Mouse (Mus musculus) thymus, adult 2 months (tissue): ENCODE measurements around the gene Prpsap2. TPM values are rescaled to one million over a fixed set of nuclear protein-coding genes. Genes with fewer than 3 reads are reported as not detected.

Source experiments
- DNase-seq: peaks from one replicate; pipeline ENCODE4 v3.0.0; 2021
- H3K27ac ChIP-seq: fragments of 200-500 bp; 2 replicates; pipeline ENCODE4 v1.5.1; 2012; ENCODE audit warnings: low read length, control low read depth; ENCODE audit not compliant: control insufficient read depth, insufficient read depth
- H3K27me3 ChIP-seq: fragments of 200-500 bp; 2 replicates; pipeline ENCODE4 v1.6.1; 2012; ENCODE audit warnings: mild to moderate bottlenecking, low read length, moderate library complexity, mixed read lengths; ENCODE audit not compliant: control insufficient read depth, insufficient read depth
- H3K36me3 ChIP-seq: fragments of 200-500 bp; 2 replicates; pipeline ENCODE4 v1.6.1; 2012; ENCODE audit warnings: mild to moderate bottlenecking, low read length, moderate library complexity; ENCODE audit not compliant: control insufficient read depth, insufficient read depth
- H3K4me1 ChIP-seq: fragments of 200-500 bp; replicated peaks from 2 replicates; pipeline ENCODE4 v1.6.1; 2012; ENCODE audit warnings: low read length; ENCODE audit not compliant: control insufficient read depth, insufficient read depth
- H3K4me3 ChIP-seq: fragments of 200-500 bp; 2 replicates; pipeline ENCODE4 v1.5.1; 2012; ENCODE audit warnings: mild to moderate bottlenecking, low read length, control low read depth, moderate library complexity; ENCODE audit not compliant: control insufficient read depth, insufficient read depth
- CTCF ChIP-seq: fragments of 200-500 bp; IDR thresholded peaks from 2 replicates; pipeline ENCODE4 v1.5.1; 2012; ENCODE audit warnings: mild to moderate bottlenecking, control low read depth, low read length, moderate library complexity, borderline replicate concordance; ENCODE audit not compliant: control insufficient read depth, poor library complexity, insufficient read depth; ENCODE audit errors: extremely low read depth
- POLR2A ChIP-seq: fragments of 200-500 bp; IDR thresholded peaks from 2 replicates; pipeline ENCODE4 v1.6.1; 2012; ENCODE audit warnings: mild to moderate bottlenecking, low read length, control low read depth, moderate library complexity; ENCODE audit not compliant: control insufficient read depth, poor library complexity, insufficient read depth; ENCODE audit errors: extremely low read depth
- WGBS: fragments of 180-500 bp; shearing (Covaris S2); methylation state at CpG from one replicate; pipeline ENCODE4 v1.1.7; 2018; 5-methylcytosine and 5-hydroxymethylcytosine counted together
- polyA plus RNA-seq: library from polyadenylated mRNA; depleted of rRNA; stranded (reverse); fragments of >200 nt; gene quantifications from 2 replicates; pipeline ENCODE4 v1.2.3, GENCODE M21; 2012; rRNA removed

Gene Prpsap2
- polyA plus RNA-seq, 1 experiment, result 25.4 TPM

- no peaks in the 10 kb centered on the region for H3K4me1 ChIP-seq
- H3K4me3 ChIP-seq, result no peak overlapping the region
- H3K27ac ChIP-seq, result no peak overlapping the region
- DNase-seq, result no peak
- no peaks in the 10 kb centered on the region for H3K27me3 ChIP-seq
- no peak for TF ChIP-seq CTCF
- TF ChIP-seq POLR2A, result no peak
- no peaks in the 10 kb centered on the region for H3K36me3 ChIP-seq
- 93% methylated on average over 5 of the region's 5 CpGs for WGBS
These were observed 68.9 kb downstream of the Prpsap2 start for GRCm38 (mm10) chr11:61692996-61693395.

- WGBS, result 76% methylated on average over 2 of the region's 2 CpGs
- Histone ChIP-seq H3K36me3 (no peaks in the 10 kb centered on the region), H3K27me3 (no peaks in the 10 kb centered on the region), H3K4me1 (peaks cover 23% of the 10 kb centered on the region), H3K27ac (no peak overlapping the region), H3K4me3 (no peak overlapping the region)
- no peak for TF ChIP-seq POLR2A
- TF ChIP-seq CTCF, result no peak
- DNase-seq, result no peak
These were observed 74.3 kb downstream of the Prpsap2 start for GRCm38 (mm10) chr11:61687595-61687994.

GRCm38 (mm10) chr11:61686906-61687453 is 74.9 kb downstream of the Prpsap2 start:
- Histone ChIP-seq H3K27ac (no peak overlapping the region), H3K36me3 (no peaks in the 10 kb centered on the region), H3K4me1 (peaks cover 23% of the 10 kb centered on the region), H3K27me3 (no peaks in the 10 kb centered on the region), H3K4me3 (no peak overlapping the region)
- TF ChIP-seq POLR2A (no peak), CTCF (no peak)
- WGBS, result 78% methylated on average over 10 of the region's 10 CpGs
- DNase-seq, result no peak

GRCm38 (mm10) chr11:61686141-61686540 is 75.7 kb downstream of the Prpsap2 start:
- H3K27me3 ChIP-seq, result no peaks in the 10 kb centered on the region
- no peak overlapping the region for H3K27ac ChIP-seq
- no peak overlapping the region for H3K4me3 ChIP-seq
- no peak for DNase-seq
- 67% methylated on average over 2 of the region's 2 CpGs for whole genome bisulfite sequencing
- peaks cover 23% of the 10 kb centered on the region for H3K4me1 ChIP-seq
- no peaks in the 10 kb centered on the region for H3K36me3 ChIP-seq
- TF ChIP-seq POLR2A, result no peak
- TF ChIP-seq CTCF, result no peak

GRCm38 (mm10) chr11:61685119-61685725 is 76.7 kb downstream of the Prpsap2 start:
- 82% methylated on average over 8 of the region's 8 CpGs for WGBS
- H3K4me3 ChIP-seq, result no peak overlapping the region
- no peaks in the 10 kb centered on the region for H3K27me3 ChIP-seq
- H3K27ac ChIP-seq, result no peak overlapping the region
- TF ChIP-seq POLR2A (no peak), CTCF (no peak)
- H3K4me1 ChIP-seq, result peaks cover 23% of the 10 kb centered on the region
- DNase-seq, result no peak
- H3K36me3 ChIP-seq, result no peaks in the 10 kb centered on the region

GRCm38 (mm10) chr11:61683907-61684731 is 77.8 kb downstream of the Prpsap2 start, which contains the start of gene Fam83g:
TSS of gene Fam83g (plus strand) at chr11:61684091.
- H3K27ac ChIP-seq, result no peak within 1 kb of the TSS
- peak; percentile 63 for DNase-seq
- no peaks in the 10 kb centered on the region for H3K36me3 ChIP-seq
- peak within 1 kb of the TSS; percentile 78 for H3K4me3 ChIP-seq
- WGBS, result 8% methylated on average over 76 of the region's 76 CpGs
- TF ChIP-seq CTCF (no peak), POLR2A (no peak)
- H3K27me3 ChIP-seq, result no peaks in the 10 kb centered on the region
- H3K4me1 ChIP-seq, result peaks cover 23% of the 10 kb centered on the region

Other genes starting within 250 kb of the Prpsap2 start
- gene Epn2, start 182.4 kb downstream of the Prpsap2 start, polyA plus RNA-seq, result 5.7 and 7.3 TPM in 2 replicates
- 119 and 124 TPM in 2 replicates for gene Grap, start 108.8 kb downstream of the Prpsap2 start, polyA plus RNA-seq
- 8.9 and 9.5 TPM in 2 replicates for gene Fam83g, start 78.0 kb downstream of the Prpsap2 start, polyA plus RNA-seq
- 0.27 and 0.36 TPM in 2 replicates for gene Slc5a10, start 41.3 kb downstream of the Prpsap2 start, polyA plus RNA-seq
- 57.3 and 61.2 TPM in 2 replicates for gene Ulk2, start 93.0 kb upstream of the Prpsap2 start, polyA plus RNA-seq
- gene Akap10, start 168.2 kb upstream of the Prpsap2 start, polyA plus RNA-seq, result 22.2 and 23.9 TPM in 2 replicates
- gene Specc1, start 194.7 kb upstream of the Prpsap2 start, polyA plus RNA-seq, result 2.1 and 2.4 TPM in 2 replicates